Mouse (Mus musculus) adrenal gland, adult (tissue): ENCODE measurements around the gene Ccdc61.
"Not testable (repeated sequence)": the region's sequence is repeated elsewhere in the genome, so short reads cannot be mapped to it uniquely, and the experiment has no call there.

Experiments used
- DNase-seq, 2 experiments: peaks; one replicate each; pipeline ENCODE4 v3.0.0; 2022 to 2023; ENCODE audit warnings: low spot score in 1 of 2; ENCODE audit not compliant: inconsistent age in 2 of 2

The Ccdc61 gene

DNA sequence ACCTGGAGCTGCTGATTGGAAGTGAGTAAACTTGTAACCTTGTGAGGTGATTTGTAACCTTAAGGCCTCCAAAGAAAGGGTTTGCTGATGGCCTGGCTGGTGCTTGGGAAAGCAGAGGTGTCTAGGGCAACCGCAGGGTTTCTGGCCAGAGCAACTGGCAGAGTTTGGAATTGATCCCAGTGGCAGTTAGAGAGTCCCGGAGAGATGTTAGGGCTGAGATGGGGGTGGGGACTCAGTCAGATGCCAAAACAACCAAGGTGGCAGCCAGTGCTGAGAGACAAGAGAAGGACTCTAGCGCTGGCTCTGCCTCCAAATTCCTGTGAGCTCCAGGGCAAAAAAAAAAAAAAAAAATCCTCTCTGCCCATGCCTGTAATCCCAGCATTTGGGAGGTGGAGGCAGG is 7.7 kb upstream of the Ccdc61 start:
- peak in 1 of 2 experiments; percentile 53 for DNase-seq

DNA sequence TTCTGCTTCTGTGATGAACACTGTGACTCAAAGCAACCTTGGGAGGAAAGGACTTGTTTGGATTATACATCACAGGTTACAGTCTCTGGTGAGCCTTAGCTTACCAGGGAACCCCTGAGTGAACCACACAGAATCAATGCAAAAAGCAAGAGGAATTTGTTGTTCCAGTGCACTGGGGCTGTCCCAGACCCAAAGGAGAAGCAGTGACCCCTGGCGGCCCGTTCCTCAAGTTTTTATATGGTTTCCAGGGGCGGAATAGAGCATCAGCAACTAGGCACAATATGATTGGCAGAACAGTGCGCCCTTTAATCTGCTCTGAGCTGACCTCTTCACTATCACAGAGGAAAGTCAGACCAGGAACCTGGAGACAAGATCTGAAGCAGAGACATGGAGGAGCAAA is 6.0 kb upstream of the Ccdc61 start:
- no peak for DNase-seq

DNA sequence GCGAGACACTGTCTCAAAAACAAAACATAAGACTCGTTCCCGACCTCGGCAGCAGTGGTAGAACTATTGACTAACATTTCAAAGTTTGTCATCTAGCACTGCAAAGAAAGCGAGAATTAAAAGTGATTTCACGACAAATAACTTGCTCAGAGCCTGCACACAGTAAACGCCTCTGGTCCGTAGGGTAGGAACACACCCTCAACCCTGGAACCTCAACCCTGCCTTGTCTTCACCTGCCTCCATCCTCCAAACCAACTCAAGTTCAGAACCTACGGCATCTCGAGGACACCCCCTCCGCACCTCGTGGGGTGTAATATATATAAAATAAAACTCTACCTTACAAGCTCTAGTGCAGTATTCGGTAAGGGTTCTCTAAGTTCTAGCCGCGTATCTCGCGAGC is 418 bp downstream of the Ccdc61 start:
- no peak for DNase-seq

DNA sequence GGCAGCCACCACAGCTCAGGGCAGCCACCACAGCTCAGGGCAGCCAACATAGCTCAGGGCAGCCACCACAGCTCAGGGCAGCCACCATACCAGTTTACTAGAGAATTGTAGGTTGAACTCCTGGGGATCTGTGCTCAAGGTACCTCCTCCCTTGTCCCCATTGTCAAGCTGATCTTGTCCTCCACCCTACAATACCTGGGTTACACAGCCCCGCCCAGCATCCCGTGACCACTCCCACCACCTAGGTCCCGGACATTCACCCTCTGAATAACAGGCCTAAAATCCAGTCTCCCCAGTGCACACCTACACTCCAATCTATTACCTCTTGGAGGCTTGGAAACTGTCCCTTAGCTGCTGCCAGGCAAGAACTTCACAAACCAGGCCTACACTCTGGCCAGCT is 5.2 kb downstream of the Ccdc61 start:
- DNase-seq = no peak

DNA sequence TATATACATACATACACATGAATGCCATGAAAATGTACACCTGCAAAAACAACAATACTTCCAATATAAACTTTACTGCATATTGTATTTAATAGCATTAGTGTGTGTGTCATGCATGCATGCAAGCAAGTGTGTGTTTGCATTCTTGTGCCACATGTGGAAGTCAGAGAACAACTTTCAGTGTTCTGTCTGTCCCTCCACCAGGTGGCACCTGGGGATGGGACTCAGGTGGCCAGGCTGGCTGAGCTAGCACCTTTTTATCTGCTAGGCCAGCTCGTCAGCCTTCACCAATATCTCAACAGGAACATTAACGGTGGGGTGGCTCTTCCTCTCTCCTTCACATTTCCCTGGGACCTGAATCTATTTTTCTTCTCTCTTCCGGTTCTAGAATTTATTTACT is 7.7 kb downstream of the Ccdc61 start:
- DNase-seq = no peak

DNA sequence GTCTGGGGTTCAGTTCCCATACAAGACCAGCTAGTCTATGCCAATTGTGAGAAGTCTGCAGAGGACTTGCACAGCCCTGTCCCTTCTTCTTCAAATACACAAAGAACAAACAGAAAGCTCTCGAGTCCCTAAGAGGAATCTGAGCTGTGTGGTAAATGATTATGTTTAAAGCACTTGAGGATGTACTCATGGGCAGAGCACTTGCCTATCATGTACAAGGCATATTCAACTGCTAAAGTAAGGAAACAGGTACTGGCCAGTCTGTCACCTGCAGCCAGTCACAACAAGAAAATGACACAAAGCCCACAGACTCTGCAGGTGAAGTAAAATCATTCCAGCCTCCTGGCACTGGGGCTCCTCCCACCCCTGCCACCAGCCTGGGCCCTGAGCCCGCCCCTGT is 9.7 kb downstream of the Ccdc61 start:
- no peak for DNase-seq

DNA sequence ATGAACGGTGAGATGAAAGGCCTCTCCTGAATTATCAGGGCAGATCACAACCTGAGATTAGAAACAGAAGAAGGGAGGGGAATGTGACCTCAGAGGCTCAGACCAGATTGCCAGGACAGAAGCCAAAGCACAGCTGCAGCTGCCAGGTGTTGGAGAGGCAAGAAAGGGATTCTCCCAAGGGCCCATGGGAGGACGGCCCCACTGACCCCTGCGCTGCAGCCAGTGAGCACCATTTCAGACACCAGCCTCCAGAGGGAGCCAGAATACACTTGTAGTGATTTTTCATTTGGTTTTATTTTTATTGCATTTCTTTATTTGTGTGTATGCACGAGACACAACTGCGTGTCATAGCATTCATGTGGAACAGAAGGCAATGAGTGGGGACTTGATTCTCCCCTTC is 13.7 kb downstream of the Ccdc61 start:
- DNase-seq = peak; percentile 37 to 81

DNA sequence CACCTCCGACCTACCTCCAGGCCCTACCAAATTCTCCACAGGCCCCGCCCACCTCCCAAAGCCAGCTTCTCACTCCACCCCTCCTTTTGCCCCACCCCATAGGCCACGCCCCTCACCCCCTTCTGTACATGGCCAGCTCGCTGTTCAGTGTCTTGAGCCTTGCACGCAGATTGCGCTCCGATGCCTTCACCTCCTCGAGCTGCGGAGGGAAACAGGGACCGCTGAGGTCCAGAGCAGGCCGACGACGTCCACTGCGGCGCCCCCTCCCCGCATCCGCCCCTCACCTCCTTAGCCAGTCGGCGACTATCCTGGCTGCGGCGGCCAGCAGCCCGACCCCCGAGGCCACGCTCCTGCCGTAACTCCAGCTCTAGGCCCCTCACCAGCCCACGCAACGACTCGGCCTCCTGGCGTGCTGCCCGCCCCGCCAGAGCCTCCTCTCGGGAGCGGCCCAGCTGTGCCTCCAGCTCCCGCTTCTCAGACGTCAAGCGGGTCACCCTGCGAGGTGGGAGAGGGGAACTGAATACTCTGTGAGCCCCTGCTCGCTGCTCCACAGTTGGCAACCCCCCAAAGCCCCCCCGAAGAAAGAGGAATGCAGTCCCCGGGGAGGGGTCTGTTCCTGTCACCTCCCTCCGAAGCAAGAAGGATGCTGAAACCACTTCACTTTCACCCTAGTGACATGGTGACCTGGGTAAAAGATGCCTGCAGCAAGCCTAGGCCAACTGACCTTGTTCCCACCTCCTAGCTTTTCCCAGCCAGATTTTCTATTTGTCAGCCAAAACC is 16.4 kb downstream of the Ccdc61 start:
- peak; percentile 74 to 91 for DNase-seq

DNA sequence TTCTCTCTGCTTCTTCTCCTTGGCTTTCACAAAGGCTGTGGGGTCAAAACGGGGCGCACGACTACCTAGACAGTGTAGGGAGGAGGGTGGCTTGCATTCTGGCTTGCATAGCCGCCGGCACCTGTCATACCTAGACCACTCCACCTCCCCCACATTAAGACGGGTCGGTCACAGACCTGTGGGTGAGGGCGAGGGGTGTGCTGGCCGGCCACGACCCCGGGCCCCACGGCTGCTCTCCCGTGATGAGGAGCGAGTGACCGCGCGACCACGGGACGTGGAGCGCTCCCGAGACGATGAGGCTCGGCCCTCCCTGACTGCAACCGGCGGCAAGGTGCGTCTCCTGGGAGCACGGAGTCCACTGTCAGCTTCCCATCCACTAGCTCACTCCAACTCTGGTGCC is 17.2 kb downstream of the Ccdc61 start:
- DNase-seq = peak; percentile 25 to 35

DNA sequence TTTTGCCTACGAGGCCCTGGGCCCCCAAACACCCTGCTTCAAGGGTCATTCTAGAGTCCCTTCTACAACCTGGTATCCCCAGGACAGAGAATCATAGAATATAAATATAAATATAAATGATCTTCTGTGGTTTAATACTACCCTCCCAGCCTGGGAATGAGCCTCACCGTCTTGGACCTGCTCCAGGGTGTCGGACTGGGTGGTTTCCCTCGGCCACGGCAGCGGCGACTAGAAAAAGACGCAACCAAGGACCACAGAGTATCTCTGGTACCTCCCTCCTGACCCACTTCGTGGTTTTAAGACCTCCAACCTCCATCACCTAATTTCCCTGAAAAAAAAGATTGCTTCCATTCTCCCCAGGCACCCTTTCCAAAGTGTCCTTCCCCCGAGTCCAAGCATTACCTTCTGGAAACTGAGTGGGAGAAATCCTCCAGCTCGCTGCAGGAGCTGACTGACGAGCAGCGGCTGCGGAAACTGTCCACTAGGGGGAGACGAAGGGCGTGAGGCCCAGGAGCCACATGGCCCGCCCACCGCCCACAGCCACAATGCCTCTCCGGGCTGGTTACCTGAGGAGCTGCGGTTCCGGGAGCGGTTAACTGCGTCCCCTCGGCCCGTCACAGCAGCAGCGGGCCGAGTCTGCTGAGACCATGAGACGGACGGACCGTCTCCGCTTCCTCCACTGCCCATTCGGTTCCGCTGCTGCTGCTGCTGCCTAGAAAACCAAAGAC is 18.2 kb downstream of the Ccdc61 start:
- peak; percentile 87 to 94 for DNase-seq

DNA sequence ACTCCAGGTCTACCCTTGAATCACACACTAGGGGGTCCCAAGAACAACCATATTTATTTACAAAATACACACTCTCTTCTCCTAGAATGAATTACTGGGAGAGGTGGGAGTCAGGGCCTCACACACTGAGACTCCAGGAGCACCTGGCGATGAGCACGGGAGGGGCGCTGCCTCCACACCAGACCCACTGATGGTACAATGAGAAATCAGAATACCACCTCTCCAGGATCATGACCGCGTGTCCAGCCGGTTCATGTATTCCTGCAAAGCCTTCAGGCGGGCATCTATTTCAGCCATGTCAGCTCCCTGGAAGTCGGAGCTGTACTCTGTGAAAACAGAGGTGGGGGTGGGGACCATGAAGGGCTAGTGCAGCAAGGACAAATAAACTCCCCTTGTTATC is 19.4 kb downstream of the Ccdc61 start:
- no peak for DNase-seq

DNA sequence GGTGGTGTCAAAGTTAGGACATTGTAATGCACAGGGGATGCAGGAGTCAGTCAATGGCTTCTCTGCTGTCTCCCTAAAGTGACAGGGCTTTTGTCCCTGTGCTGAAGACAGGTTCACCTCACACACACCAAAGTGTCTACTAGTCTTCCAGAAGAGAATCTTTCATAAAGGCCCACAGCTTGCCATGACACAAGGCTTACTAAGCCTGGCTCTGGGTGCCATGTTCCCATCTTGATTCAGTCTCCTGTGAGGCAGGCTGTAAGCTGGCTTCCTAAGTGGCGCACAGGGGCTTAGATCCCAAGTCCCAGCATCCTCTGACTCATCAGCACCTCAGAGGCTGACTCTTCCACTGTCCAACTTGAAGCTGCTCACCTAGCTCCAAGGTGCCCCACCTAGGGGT is 23.3 kb downstream of the Ccdc61 start:
- no peak for DNase-seq

DNA sequence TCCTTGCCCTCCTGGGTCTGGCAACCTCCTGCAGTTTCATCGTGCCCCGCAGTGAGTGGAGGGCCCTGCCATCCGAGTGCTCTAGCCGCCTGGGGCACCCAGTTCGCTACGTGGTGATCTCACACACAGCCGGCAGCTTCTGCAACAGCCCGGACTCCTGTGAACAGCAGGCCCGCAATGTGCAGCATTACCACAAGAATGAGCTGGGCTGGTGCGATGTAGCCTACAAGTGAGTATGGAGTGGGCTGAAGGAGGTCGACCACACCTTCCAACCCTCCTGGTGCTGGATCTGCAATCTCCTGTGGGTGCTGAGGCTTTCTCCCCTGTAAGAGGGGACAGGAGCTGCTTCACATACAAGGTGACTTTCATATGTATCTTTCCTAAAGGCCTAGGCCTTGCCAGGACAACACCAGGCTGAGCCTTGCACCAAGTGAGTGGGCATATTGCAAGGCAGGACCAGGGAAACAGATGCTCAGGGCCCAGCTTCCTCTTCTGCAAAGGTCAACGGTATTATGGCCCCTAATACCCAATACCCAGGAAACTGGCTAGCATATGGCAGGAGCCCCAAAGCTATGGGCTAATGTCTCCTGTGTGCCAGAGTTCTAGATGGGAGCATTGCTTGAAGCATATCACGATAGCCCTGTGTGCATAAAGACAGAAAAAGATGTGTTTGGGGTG is 25.3 kb downstream of the Ccdc61 start:
- DNase-seq = no peak

DNA sequence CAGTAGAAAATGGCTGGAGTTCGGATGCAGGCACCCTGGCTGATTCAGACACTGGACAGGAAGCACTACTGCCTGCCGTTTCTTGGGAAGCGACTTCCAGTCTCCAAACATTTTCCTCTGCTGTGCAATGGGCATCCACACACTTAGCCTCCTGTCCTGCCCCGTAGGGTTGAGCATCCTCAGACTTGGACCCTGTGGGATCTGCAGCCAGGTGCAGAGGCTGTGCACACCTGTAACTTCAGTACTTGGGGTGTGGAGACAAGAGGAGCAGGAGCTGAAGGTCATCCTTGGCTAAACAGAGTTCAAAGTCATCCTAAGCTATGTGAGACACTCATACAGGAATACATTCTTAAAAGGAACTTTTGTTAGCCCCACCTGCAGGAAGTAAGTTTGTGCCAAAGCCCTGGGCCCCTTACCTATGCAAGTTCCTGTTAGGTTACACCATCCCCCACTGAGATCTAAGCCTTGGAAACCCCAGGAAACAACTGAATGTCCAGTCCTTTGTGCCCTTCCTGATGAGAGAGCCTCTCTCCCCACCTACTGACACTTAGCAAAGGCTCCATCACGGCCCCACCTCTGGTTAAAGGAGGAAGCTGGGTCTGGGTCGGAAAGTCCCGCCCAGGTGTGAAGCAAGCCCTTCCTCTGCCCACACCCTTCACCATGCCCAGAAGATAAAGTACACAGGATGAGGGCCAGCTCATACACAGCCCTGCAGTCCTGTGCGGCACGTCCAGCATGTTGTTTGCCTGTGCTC is 26.0 kb downstream of the Ccdc61 start:
- DNase-seq = no peak

DNA sequence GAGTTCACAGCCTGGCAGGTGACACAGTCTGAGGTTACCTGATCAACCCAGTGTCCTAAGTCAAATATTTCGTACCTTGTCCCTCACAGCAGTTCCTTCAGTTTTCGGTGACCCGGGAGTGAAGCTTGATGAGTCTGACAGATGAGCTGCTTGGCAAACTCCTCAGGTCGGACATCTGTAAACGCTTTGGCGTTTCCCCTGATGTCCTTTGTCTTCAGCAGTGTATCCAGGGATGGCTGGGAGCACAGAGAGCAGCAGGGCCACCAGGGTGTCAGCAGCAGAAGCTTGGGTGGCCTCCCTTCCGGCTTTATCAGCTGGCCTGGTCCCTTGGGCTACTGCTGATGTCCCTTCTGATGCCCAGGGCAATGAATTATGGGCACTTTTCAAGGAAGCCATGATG is 31.5 kb downstream of the Ccdc61 start:
- DNase-seq = no peak

DNA sequence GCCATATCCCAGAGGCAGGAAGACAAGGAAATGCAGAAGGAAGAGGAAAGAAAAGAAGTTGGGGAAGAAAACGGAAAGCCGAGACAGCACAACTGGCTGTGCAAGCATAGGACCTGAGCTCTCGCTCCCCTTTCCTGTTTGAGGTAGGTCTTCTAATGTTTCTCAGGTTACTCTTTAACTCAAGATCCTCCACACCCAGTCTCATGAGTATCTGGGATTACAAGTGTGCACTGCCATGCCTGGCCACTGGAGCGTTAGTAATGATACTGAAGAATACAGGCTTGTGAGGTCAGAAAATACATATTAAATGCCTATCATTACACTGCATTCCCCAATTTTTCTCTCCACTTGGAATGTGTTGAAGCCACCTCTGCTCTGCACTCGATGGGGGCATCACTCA is 34.8 kb downstream of the Ccdc61 start:
- DNase-seq = no peak

DNA sequence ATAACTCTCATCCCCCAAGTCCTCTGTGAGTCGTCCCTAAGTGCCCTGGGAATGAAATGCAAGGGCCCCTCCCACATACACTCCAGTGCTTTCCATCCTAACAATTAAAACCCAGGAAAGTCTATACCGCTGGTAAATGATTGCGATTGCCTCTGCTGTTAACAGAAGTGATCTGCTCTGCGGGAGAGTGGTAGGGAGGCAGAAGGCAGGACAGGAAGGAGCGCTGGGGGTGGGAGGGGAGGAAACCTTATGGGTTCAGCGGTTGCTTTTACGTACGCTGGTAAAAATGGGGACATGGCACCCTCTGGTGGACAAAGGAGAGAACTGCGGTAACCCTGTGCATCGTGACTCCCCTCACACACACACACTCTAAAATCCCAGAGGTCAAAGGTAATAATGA is 37.0 kb downstream of the Ccdc61 start:
- peak; percentile 59 to 89 for DNase-seq

DNA sequence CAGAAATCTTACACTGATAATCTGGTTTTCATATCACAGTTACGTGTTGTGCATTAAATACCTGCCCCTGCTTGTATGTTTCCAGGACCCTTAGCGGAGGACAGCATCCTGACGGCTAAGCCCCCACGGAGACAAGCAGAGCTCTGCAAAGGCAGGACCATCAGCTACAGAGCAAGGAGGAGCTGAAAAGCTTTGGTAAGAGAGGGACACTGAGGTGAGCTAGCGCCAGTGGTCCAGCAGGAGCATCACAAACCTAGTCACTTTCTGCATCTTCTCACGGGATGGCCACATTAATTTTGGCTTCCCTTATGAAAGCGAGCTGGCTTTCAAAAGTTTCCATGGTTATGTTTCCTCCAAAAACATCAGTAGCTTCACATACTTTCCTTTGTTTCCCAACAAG is 37.4 kb downstream of the Ccdc61 start:
- DNase-seq = no peak

DNA sequence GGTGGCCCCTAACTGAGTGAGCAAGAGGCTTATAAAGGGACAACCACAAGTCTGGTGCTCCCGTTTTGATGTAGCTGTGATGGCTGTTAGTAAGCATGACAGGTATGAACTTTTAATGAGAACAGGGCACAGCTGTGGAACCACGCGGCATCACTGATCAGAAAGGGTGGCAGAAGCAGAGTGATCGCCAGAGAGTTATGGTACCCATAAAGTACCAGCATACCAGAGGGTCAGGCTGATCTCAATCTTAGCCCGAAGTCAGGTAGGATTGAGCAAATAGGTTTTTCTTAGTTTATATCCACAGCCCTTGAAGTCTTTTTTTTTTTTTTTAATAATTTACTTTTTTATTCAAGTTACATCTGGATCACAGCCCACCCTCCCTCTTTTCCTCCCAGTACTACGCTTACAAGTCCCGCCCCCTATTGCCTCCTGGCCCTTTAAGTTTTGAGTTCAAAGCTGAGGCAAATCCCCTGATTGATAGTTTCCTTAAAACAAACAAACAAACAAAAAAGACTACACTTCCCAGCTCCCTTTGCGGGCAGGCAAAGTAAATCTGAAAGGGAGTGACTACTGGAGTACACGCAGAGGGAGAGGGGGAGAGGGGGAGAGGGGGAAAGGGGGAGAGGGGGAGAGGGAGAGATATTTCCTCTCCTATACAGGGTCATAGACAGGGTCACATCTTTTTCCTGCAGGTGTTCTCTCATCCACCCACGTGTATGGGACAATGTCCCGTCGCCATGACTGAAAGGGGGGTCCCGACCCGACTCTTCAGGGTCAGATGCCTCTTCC is 38.0 kb downstream of the Ccdc61 start:
- no peak for DNase-seq

DNA sequence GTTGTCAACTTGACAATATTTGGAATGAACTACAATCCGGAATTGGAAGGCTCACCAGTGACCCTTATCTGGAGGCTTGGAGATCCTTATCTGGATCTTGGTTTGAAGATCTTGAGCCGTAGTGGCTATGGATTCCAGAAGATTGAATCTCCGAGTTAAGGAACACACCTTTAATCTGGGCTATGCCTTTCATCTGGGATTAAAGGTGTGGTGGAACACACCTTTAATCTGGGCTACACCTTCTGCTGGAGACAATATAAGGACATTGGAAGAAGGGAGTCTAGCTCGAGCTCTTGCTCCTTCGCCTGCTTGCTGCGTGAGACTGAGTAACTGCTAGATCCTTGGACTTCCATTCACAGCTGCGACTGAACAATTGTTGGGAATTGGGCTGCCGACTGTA is 39.2 kb downstream of the Ccdc61 start, which contains the start of gene Pglyrp1:
Gene Pglyrp1 (plus strand): TSS at position 301 of the 400 bp plus-strand sequence.
- DNase-seq = not testable (repeated sequence)
